Mouse (Mus musculus): ENCODE data around the gene Prickle2. TPM values are rescaled to one million over a fixed set of nuclear protein-coding genes. Genes with fewer than 3 reads are reported as not detected.

Gene Prickle2
- polyA plus RNA-seq, 2 experiments = 0.15 to 0.20 TPM

GRCm38 (mm10) chr6:92420106-92420505 is 285.8 kb downstream of the Prickle2 start:
- WGBS (ENCODE audit: insufficient replicate concordance) = 72% methylated on average over 12 of the region's 12 CpGs
- Histone ChIP-seq H3K4me3 (ENCODE audit: insufficient read depth in 1 of 2, low read depth in 2 of 2, low read length in 2 of 2) (no peak overlapping the region), H3K9me3 (ENCODE audit: control insufficient read depth, low read length) (no peaks in the 10 kb centered on the region), H3K27me3 (ENCODE audit: control insufficient read depth, insufficient read depth, low read length) (no peaks in the 10 kb centered on the region), H3K4me1 (replicated peaks; ENCODE audit: control insufficient read depth in 2 of 2, insufficient read depth in 2 of 2, low read length in 1 of 2) (no peaks in the 10 kb centered on the region), H3K36me3 (replicated peaks; ENCODE audit: control insufficient read depth, insufficient read depth, low read depth) (no peaks in the 10 kb centered on the region), H3K27ac (no peak overlapping the region), H3K9ac (replicated peaks) (no peak overlapping the region), H3K4me2 (ENCODE audit: low read depth) (no peak overlapping the region)
- DNase-seq (ENCODE audit: low read depth in 3 of 3, low spot score in 3 of 3) (no peak), ATAC-seq (ENCODE audit: insufficient read depth) (no peak)
- TF ChIP-seq CTCF (IDR thresholded peaks at IDR 0.05; ENCODE audit: low read depth) (no peak), EP300 (IDR thresholded peaks at IDR 0.05; ENCODE audit: low read depth) (no peak)

GRCm38 (mm10) chr6:92415405-92415755 is 290.6 kb downstream of the Prickle2 start:
- no peaks in the 10 kb centered on the region for H3K9me3 ChIP-seq (ENCODE audit: control insufficient read depth, low read length)
- H3K36me3 ChIP-seq (replicated peaks; ENCODE audit: control insufficient read depth, insufficient read depth, low read depth) = no peaks in the 10 kb centered on the region
- DNase-seq (ENCODE audit: low read depth in 3 of 3, low spot score in 3 of 3) (no peak), ATAC-seq (ENCODE audit: insufficient read depth) (no peak)
- no peak overlapping the region for H3K9ac ChIP-seq (replicated peaks)
- TF ChIP-seq EP300 (IDR thresholded peaks at IDR 0.05; ENCODE audit: low read depth) (no peak), CTCF (IDR thresholded peaks at IDR 0.05; ENCODE audit: low read depth) (no peak)
- H3K27me3 ChIP-seq (ENCODE audit: control insufficient read depth, insufficient read depth, low read length) = no peaks in the 10 kb centered on the region
- H3K4me1 ChIP-seq (replicated peaks; ENCODE audit: control insufficient read depth in 2 of 2, insufficient read depth in 2 of 2, low read length in 1 of 2) = no peaks in the 10 kb centered on the region
- WGBS (ENCODE audit: insufficient replicate concordance) = 64% methylated on average over 7 of the region's 7 CpGs
- H3K4me2 ChIP-seq (ENCODE audit: low read depth) = no peak overlapping the region
- H3K4me3 ChIP-seq (ENCODE audit: insufficient read depth in 1 of 2, low read depth in 2 of 2, low read length in 2 of 2) = no peak overlapping the region
- H3K27ac ChIP-seq = no peak overlapping the region

GRCm38 (mm10) chr6:92414478-92415404 is 291.2 kb downstream of the Prickle2 start:
- H3K36me3 ChIP-seq (replicated peaks; ENCODE audit: control insufficient read depth, insufficient read depth, low read depth) = no peaks in the 10 kb centered on the region
- DNase-seq (ENCODE audit: low read depth in 3 of 3, low spot score in 3 of 3) (no peak), ATAC-seq (ENCODE audit: insufficient read depth) (no peak)
- H3K9ac ChIP-seq (replicated peaks) = no peak overlapping the region
- no peak overlapping the region for H3K4me2 ChIP-seq (ENCODE audit: low read depth)
- no peaks in the 10 kb centered on the region for H3K9me3 ChIP-seq (ENCODE audit: control insufficient read depth, low read length)
- H3K4me3 ChIP-seq (ENCODE audit: insufficient read depth in 1 of 2, low read depth in 2 of 2, low read length in 2 of 2) = no peak overlapping the region
- WGBS (ENCODE audit: insufficient replicate concordance) = 47% methylated on average over 8 of the region's 8 CpGs
- no peaks in the 10 kb centered on the region for H3K4me1 ChIP-seq (replicated peaks; ENCODE audit: control insufficient read depth in 2 of 2, insufficient read depth in 2 of 2, low read length in 1 of 2)
- H3K27me3 ChIP-seq (ENCODE audit: control insufficient read depth, insufficient read depth, low read length) = no peaks in the 10 kb centered on the region
- no peak overlapping the region for H3K27ac ChIP-seq
- TF ChIP-seq CTCF (IDR thresholded peaks at IDR 0.05; ENCODE audit: low read depth) (no peak), EP300 (IDR thresholded peaks at IDR 0.05; ENCODE audit: low read depth) (no peak)

- 46% methylated on average over 1 of the region's 1 CpGs for WGBS (ENCODE audit: insufficient replicate concordance)
- no peak overlapping the region for H3K27ac ChIP-seq
- no peak for TF ChIP-seq EP300 (IDR thresholded peaks at IDR 0.05; ENCODE audit: low read depth)
- no peak for TF ChIP-seq CTCF (IDR thresholded peaks at IDR 0.05; ENCODE audit: low read depth)
Measured at GRCm38 (mm10) chr6:92413982-92414381, 292.0 kb downstream of the Prickle2 start.

GRCm38 (mm10) chr6:92409788-92410187 is 296.2 kb downstream of the Prickle2 start:
- Histone ChIP-seq H3K27me3 (ENCODE audit: control insufficient read depth, insufficient read depth, low read length) (no peaks in the 10 kb centered on the region), H3K4me3 (ENCODE audit: insufficient read depth in 1 of 2, low read depth in 2 of 2, low read length in 2 of 2) (no peak overlapping the region), H3K27ac (no peak overlapping the region), H3K4me2 (ENCODE audit: low read depth) (no peak overlapping the region), H3K4me1 (replicated peaks; ENCODE audit: control insufficient read depth in 2 of 2, insufficient read depth in 2 of 2, low read length in 1 of 2) (no peaks in the 10 kb centered on the region), H3K9me3 (ENCODE audit: control insufficient read depth, low read length) (no peaks in the 10 kb centered on the region), H3K36me3 (replicated peaks; ENCODE audit: control insufficient read depth, insufficient read depth, low read depth) (no peaks in the 10 kb centered on the region), H3K9ac (replicated peaks) (no peak overlapping the region)
- DNase-seq (ENCODE audit: low read depth in 3 of 3, low spot score in 3 of 3) (no peak), ATAC-seq (ENCODE audit: insufficient read depth) (no peak)
- TF ChIP-seq CTCF (IDR thresholded peaks at IDR 0.05; ENCODE audit: low read depth) (no peak), EP300 (IDR thresholded peaks at IDR 0.05; ENCODE audit: low read depth) (no peak)
- 72% methylated on average over 3 of the region's 3 CpGs for WGBS (ENCODE audit: insufficient replicate concordance)

More at GRCm38 (mm10) chr6:92413982-92414381, 292.0 kb downstream of the Prickle2 start:
- ATAC-seq (ENCODE audit: insufficient read depth) = no peak
- Histone ChIP-seq H3K4me2 (ENCODE audit: low read depth) (no peak overlapping the region), H3K4me1 (replicated peaks; ENCODE audit: control insufficient read depth in 2 of 2, insufficient read depth in 2 of 2, low read length in 1 of 2) (no peaks in the 10 kb centered on the region), H3K27me3 (ENCODE audit: control insufficient read depth, insufficient read depth, low read length) (no peaks in the 10 kb centered on the region), H3K36me3 (replicated peaks; ENCODE audit: control insufficient read depth, insufficient read depth, low read depth) (no peaks in the 10 kb centered on the region), H3K9me3 (ENCODE audit: control insufficient read depth, low read length) (no peaks in the 10 kb centered on the region), H3K4me3 (ENCODE audit: insufficient read depth in 1 of 2, low read depth in 2 of 2, low read length in 2 of 2) (no peak overlapping the region), H3K9ac (replicated peaks) (no peak overlapping the region)
- DNase-seq (ENCODE audit: low read depth in 3 of 3, low spot score in 3 of 3) = no peak
